Mouse (Mus musculus): ENCODE data around the gene Mms19. TPM values are rescaled to one million over a fixed set of nuclear protein-coding genes. Genes with fewer than 3 reads are reported as not detected.

Gene Mms19
- polyA plus RNA-seq, 1 experiment: 54.9 TPM

- 64% methylated on average over 4 of the region's 4 CpGs for WGBS
- H3K4me3 ChIP-seq (replicated peaks; ENCODE audit: insufficient read depth, low read depth, low read length): no peak overlapping the region
- TF ChIP-seq POLR2A (IDR thresholded peaks at IDR 0.05; ENCODE audit: borderline replicate concordance, insufficient read depth, low read length) (no peak), CTCF (IDR thresholded peaks at IDR 0.05; ENCODE audit: borderline replicate concordance, insufficient read depth, low read depth, low read length) (no peak; the same call in 1 of the 2 replicates)
- DNase-seq: no peak
- H3K27ac ChIP-seq (ENCODE audit: insufficient read depth, low read length): no peak overlapping the region
- H3K27me3 ChIP-seq (ENCODE audit: control insufficient read depth, insufficient read depth, low read length): no peaks in the 10 kb centered on the region
- no peaks in the 10 kb centered on the region for H3K4me1 ChIP-seq (ENCODE audit: control insufficient read depth, insufficient read depth, low read length)
Observed at GRCm38 (mm10) chr19:41952287-41952686, 28.7 kb downstream of the Mms19 start.

GRCm38 (mm10) chr19:41943841-41944240 lies 37.1 kb downstream of the Mms19 start:
- H3K4me1 ChIP-seq (ENCODE audit: control insufficient read depth, insufficient read depth, low read length): no peaks in the 10 kb centered on the region
- no peak for DNase-seq
- no peak overlapping the region for H3K4me3 ChIP-seq (replicated peaks; ENCODE audit: insufficient read depth, low read depth, low read length)
- 87% methylated on average over 7 of the region's 7 CpGs for WGBS
- no peaks in the 10 kb centered on the region for H3K27me3 ChIP-seq (ENCODE audit: control insufficient read depth, insufficient read depth, low read length)
- no peak for TF ChIP-seq CTCF (IDR thresholded peaks at IDR 0.05; ENCODE audit: borderline replicate concordance, insufficient read depth, low read depth, low read length)
- H3K27ac ChIP-seq (ENCODE audit: insufficient read depth, low read length): no peak overlapping the region

- no peak for DNase-seq
- H3K4me1 ChIP-seq (ENCODE audit: control insufficient read depth, insufficient read depth, low read length): no peaks in the 10 kb centered on the region; the same call in 1 of the 2 replicates
- WGBS: 85% methylated on average over 5 of the region's 5 CpGs
- no peak overlapping the region for H3K27ac ChIP-seq (ENCODE audit: insufficient read depth, low read length)
- TF ChIP-seq POLR2A (IDR thresholded peaks at IDR 0.05; ENCODE audit: borderline replicate concordance, insufficient read depth, low read length) (no peak), CTCF (IDR thresholded peaks at IDR 0.05; ENCODE audit: borderline replicate concordance, insufficient read depth, low read depth, low read length) (no peak)
- H3K4me3 ChIP-seq (replicated peaks; ENCODE audit: insufficient read depth, low read depth, low read length): no peak overlapping the region
- H3K27me3 ChIP-seq (ENCODE audit: control insufficient read depth, insufficient read depth, low read length): no peaks in the 10 kb centered on the region
Observed at GRCm38 (mm10) chr19:41938539-41938938, 42.4 kb downstream of the Mms19 start.

- Histone ChIP-seq H3K27me3 (ENCODE audit: control insufficient read depth, insufficient read depth, low read length) (no peaks in the 10 kb centered on the region), H3K4me3 (replicated peaks; ENCODE audit: insufficient read depth, low read depth, low read length) (no peak overlapping the region), H3K4me1 (ENCODE audit: control insufficient read depth, insufficient read depth, low read length) (no peaks in the 10 kb centered on the region; the same call in 1 of the 2 replicates), H3K27ac (ENCODE audit: insufficient read depth, low read length) (no peak overlapping the region)
- no peak for TF ChIP-seq POLR2A (IDR thresholded peaks at IDR 0.05; ENCODE audit: borderline replicate concordance, insufficient read depth, low read length)
- no peak for TF ChIP-seq CTCF (IDR thresholded peaks at IDR 0.05; ENCODE audit: borderline replicate concordance, insufficient read depth, low read depth, low read length)
- 94% methylated on average over 1 of the region's 1 CpGs for WGBS
- DNase-seq: no peak
Observed at GRCm38 (mm10) chr19:41935921-41936320, 45.0 kb downstream of the Mms19 start.

GRCm38 (mm10) chr19:41934124-41934523 lies 46.8 kb downstream of the Mms19 start:
- Histone ChIP-seq H3K4me1 (ENCODE audit: control insufficient read depth, insufficient read depth, low read length) (no peaks in the 10 kb centered on the region; the same call in 1 of the 2 replicates), H3K27ac (ENCODE audit: insufficient read depth, low read length) (no peak overlapping the region), H3K27me3 (ENCODE audit: control insufficient read depth, insufficient read depth, low read length) (no peaks in the 10 kb centered on the region), H3K4me3 (replicated peaks; ENCODE audit: insufficient read depth, low read depth, low read length) (peak overlapping the region; percentile 91)
- TF ChIP-seq CTCF (IDR thresholded peaks at IDR 0.05; ENCODE audit: borderline replicate concordance, insufficient read depth, low read depth, low read length): no peak
- no peak for TF ChIP-seq POLR2A (IDR thresholded peaks at IDR 0.05; ENCODE audit: borderline replicate concordance, insufficient read depth, low read length)
- 5% methylated on average over 6 of the region's 6 CpGs for WGBS
- peak in 1 of 2 experiments; percentile 24 for DNase-seq

GRCm38 (mm10) chr19:41933179-41934086 lies 47.5 kb downstream of the Mms19 start, which contains the start of the genes Exosc1 and Zdhhc16:
Gene Exosc1 (minus strand): TSS chr19:41933423.
Gene Zdhhc16 (plus strand): TSS chr19:41933480.
- WGBS: under 1% methylated on average over 47 of the region's 47 CpGs
- DNase-seq: peak; percentile 99
- H3K4me3 ChIP-seq (replicated peaks; ENCODE audit: insufficient read depth, low read depth, low read length): peak within 1 kb of the TSS; percentile 91

GRCm38 (mm10) chr19:41932686-41933085 lies 48.3 kb downstream of the Mms19 start:
- Histone ChIP-seq H3K27ac (ENCODE audit: insufficient read depth, low read length) (0 out of 2 replicates have a peak overlapping the region, but pooled peaks have one; percentile 23), H3K27me3 (ENCODE audit: control insufficient read depth, insufficient read depth, low read length) (no peaks in the 10 kb centered on the region), H3K4me3 (replicated peaks; ENCODE audit: insufficient read depth, low read depth, low read length) (peak overlapping the region; percentile 78), H3K4me1 (ENCODE audit: control insufficient read depth, insufficient read depth, low read length) (no peaks in the 10 kb centered on the region; the same call in 1 of the 2 replicates)
- TF ChIP-seq POLR2A (IDR thresholded peaks at IDR 0.05; ENCODE audit: borderline replicate concordance, insufficient read depth, low read length) (no peak), CTCF (IDR thresholded peaks at IDR 0.05; ENCODE audit: borderline replicate concordance, insufficient read depth, low read depth, low read length) (no peak)
- no peak for DNase-seq
- under 1% methylated on average over 28 of the region's 28 CpGs for WGBS

More at GRCm38 (mm10) chr19:41933179-41934086, 47.5 kb downstream of the Mms19 start, which contains the start of the genes Exosc1 and Zdhhc16:
- TF ChIP-seq CTCF (IDR thresholded peaks at IDR 0.05; ENCODE audit: borderline replicate concordance, insufficient read depth, low read depth, low read length) (no peak), POLR2A (IDR thresholded peaks at IDR 0.05; ENCODE audit: borderline replicate concordance, insufficient read depth, low read length) (peak; percentile 81)
- H3K27me3 ChIP-seq (ENCODE audit: control insufficient read depth, insufficient read depth, low read length): no peaks in the 10 kb centered on the region
- H3K4me1 ChIP-seq (ENCODE audit: control insufficient read depth, insufficient read depth, low read length): no peaks in the 10 kb centered on the region; the same call in 1 of the 2 replicates
- peak within 1 kb of the TSS; percentile 43; the same call in 1 of the 2 replicates for H3K27ac ChIP-seq (ENCODE audit: insufficient read depth, low read length)

All from cerebellum, adult 2 months (tissue).